Mouse (Mus musculus) olfactory bulb, adult 2 months (tissue): ENCODE results near the gene Pacsin1. TPM values are rescaled to one million over a fixed set of nuclear protein-coding genes. Genes with fewer than 3 reads are reported as not detected.

Experiments
- H3K27ac ChIP-seq: fragments of 200-500 bp; 2 replicates; pipeline ENCODE4 v1.5.1; 2012; ENCODE audit warnings: low read depth, low read length; ENCODE audit not compliant: insufficient read depth
- H3K4me1 ChIP-seq: fragments of 200-500 bp; 2 replicates; pipeline ENCODE4 v1.6.1; 2012; ENCODE audit warnings: low read length; ENCODE audit not compliant: control insufficient read depth, insufficient read depth
- H3K4me3 ChIP-seq: fragments of 200-500 bp; 2 replicates; pipeline ENCODE4 v1.5.1; 2012; ENCODE audit warnings: mild to moderate bottlenecking, low read depth, low read length, moderate library complexity; ENCODE audit not compliant: insufficient read depth
- CTCF ChIP-seq: fragments of 200-500 bp; IDR thresholded peaks from 2 replicates; pipeline ENCODE4 v1.5.1; 2012; ENCODE audit warnings: low read depth, mild to moderate bottlenecking, low read length, moderate library complexity; ENCODE audit not compliant: insufficient read depth
- POLR2A ChIP-seq: fragments of 200-500 bp; IDR thresholded peaks from 2 replicates; pipeline ENCODE4 v1.6.1; 2012; ENCODE audit warnings: mild to moderate bottlenecking, low read depth, low read length, moderate library complexity; ENCODE audit not compliant: insufficient read depth
- WGBS: fragments of 180-500 bp; shearing (Covaris S2); methylation state at CpG from one replicate; pipeline ENCODE4 v1.1.7; 2018; 5-methylcytosine and 5-hydroxymethylcytosine counted together
- polyA plus RNA-seq: library from polyadenylated mRNA; stranded (reverse); fragments of >200 nt; gene quantifications from 2 replicates; pipeline ENCODE4 v1.2.4, GENCODE M21; 2012; ENCODE audit warnings: low replicate concordance; ENCODE audit not compliant: missing spikeins, insufficient read depth, insufficient read length

Pacsin1 gene
- polyA plus RNA-seq, 1 experiment, result not detected

DNA sequence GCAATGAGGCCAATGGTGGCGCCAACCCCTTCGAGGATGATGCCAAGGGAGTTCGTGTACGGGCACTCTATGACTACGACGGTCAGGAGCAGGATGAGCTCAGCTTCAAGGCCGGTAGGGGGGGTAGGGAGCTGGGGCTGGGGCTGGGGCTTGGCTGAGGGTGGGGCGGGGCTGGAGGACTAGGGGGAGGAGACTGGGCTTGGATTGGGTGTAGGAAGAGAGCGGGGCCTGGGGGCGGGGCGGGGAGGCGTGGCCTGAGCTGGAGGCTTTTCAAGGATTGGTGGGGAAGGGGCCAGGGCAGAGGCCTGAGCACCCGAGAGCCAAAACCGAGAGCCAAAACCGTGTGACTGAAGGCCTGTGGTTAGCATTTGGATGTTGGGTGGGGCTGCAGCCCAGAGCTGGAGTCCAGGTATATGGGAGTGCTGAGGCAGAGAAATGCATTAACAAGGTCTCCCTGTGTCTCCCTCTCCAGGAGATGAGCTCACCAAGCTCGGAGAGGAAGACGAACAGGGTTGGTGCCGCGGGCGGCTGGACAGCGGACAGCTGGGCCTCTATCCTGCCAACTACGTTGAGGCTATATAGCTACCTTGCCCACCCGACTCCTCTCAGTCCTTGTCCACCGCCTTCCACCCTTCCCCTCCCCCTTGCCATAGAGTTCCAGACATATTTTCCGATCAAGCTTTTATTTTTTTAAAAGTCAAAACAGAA, 52.8 kb downstream of the Pacsin1 start:
- 0 out of 2 replicates have a peak overlapping the region, but pooled peaks have one; percentile 44 for H3K27ac ChIP-seq
- H3K4me3 ChIP-seq, result no peak overlapping the region
- WGBS, result 13% methylated on average over 25 of the region's 25 CpGs
- peaks cover 48% of the 10 kb centered on the region for H3K4me1 ChIP-seq
- TF ChIP-seq POLR2A (no peak), CTCF (no peak)

GRCm38 (mm10) chr17:27709650-27710049, 54.3 kb downstream of the Pacsin1 start:
- H3K27ac ChIP-seq, result no peak overlapping the region
- peaks cover 60% of the 10 kb centered on the region for H3K4me1 ChIP-seq
- 75% methylated on average over 5 of the region's 5 CpGs for WGBS
- no peak for TF ChIP-seq POLR2A
- no peak for TF ChIP-seq CTCF
- H3K4me3 ChIP-seq, result no peak overlapping the region

DNA sequence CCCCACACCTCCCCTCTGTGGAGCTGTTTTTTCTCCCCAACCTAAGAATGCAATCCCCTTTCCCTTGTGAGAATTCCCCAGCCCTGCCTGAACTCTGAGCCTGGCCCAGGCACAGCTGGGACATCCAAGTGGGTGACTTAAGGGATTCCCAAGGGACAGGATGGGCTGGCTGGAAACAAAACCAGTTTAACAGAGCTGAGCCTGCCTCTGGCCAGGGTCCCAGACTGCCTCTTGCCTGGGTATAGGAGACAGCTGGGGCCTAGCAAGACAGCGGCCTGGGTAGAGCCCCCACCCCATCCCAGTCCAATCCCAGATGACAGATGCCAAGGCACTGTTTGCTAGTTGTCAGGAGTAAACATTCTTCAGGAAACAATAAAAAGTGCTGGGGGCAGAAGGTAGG, 57.5 kb downstream of the Pacsin1 start:
- TF ChIP-seq CTCF, result no peak
- no peak for TF ChIP-seq POLR2A
- H3K4me3 ChIP-seq, result no peak overlapping the region
- peaks cover 72% of the 10 kb centered on the region for H3K4me1 ChIP-seq
- H3K27ac ChIP-seq, result peak overlapping the region; percentile 31
- WGBS, result 40% methylated on average over 1 of the region's 1 CpGs

DNA sequence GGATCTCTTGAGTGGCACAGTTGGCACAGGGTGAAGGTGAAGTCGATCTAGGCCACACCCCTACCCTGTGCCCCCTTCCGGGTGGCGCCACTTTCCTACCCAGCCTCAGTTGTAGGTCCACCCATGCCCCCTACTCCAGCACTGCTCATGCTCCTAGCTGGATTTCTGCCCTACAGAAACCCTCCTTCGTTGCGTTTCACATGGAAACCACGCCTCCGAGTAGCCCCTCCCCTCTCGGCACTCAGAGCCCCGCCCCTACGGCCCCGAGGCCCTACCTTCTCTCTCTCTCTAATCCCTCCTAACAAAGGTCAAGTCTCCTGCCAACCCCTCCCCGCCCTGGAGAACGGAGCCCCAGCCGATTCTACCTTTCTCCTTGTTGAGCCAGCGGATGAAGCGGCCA, 61.5 kb downstream of the Pacsin1 start:
- 14% methylated on average over 16 of the region's 16 CpGs for WGBS
- H3K4me1 ChIP-seq, result peaks cover 43% of the 10 kb centered on the region
- no peak overlapping the region for H3K4me3 ChIP-seq
- H3K27ac ChIP-seq, result no peak overlapping the region
- no peak for TF ChIP-seq POLR2A
- no peak for TF ChIP-seq CTCF

DNA sequence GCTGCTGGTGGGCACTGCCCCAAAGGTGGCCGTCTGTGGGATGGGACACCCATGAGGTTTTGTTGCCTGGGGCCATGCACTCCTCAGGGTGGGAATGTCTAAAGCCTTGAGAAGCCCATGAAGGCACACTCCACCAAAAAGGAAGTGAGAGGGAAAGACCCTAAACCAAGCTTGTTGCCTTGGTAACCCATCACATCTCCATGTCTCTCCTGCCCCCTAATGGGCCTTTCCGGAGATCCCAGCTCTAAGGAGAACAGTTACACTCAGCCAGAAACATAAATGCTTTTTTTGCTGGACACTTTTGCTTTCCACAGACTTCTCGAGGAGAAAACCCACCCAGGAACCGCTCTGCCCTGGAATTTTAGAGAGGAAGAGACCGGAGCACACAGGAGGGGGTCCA, 62.9 kb downstream of the Pacsin1 start:
- peaks cover 34% of the 10 kb centered on the region for H3K4me1 ChIP-seq
- no peak overlapping the region for H3K27ac ChIP-seq
- no peak overlapping the region for H3K4me3 ChIP-seq
- 40% methylated on average over 5 of the region's 5 CpGs for WGBS
- TF ChIP-seq CTCF (no peak), POLR2A (no peak)

DNA sequence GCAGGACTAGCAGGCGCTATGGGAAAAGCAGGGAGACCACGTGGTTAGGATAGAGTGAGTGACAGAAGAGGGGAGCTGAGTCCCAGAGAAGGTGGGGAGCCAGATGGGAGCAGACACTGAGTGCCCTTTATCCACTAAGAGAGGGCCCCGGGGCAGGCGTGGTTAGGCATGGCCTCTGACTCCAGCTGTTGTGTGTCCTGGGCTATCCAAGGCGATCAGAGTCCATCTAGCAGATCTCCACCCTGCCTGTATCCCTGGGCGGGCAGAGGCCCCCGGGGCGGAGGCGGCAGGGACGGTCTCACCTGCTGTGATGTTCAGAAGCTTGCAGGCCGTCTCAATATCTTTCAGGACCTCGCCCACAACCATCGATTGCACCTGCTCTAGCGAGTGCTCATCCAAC, 64.4 kb downstream of the Pacsin1 start:
- no peak overlapping the region for H3K27ac ChIP-seq

GRCm38 (mm10) chr17:27720326-27720725, 65.0 kb downstream of the Pacsin1 start:
- TF ChIP-seq POLR2A, result no peak
- no peak for TF ChIP-seq CTCF
- peaks cover 26% of the 10 kb centered on the region for H3K4me1 ChIP-seq
- no peak overlapping the region for H3K27ac ChIP-seq
- WGBS, result 54% methylated on average over 9 of the region's 9 CpGs
- no peak overlapping the region for H3K4me3 ChIP-seq

More for the DNA sequence above, 64.4 kb downstream of the Pacsin1 start:
- TF ChIP-seq CTCF, result no peak
- H3K4me3 ChIP-seq, result no peak overlapping the region
- peaks cover 23% of the 10 kb centered on the region for H3K4me1 ChIP-seq
- 83% methylated on average over 14 of the region's 14 CpGs for WGBS

- 72% methylated on average over 9 of the region's 9 CpGs for WGBS
- Histone ChIP-seq H3K4me1 (peaks cover 34% of the 10 kb centered on the region), H3K27ac (no peak overlapping the region), H3K4me3 (no peak overlapping the region)
- TF ChIP-seq POLR2A, result no peak
- TF ChIP-seq CTCF, result no peak
Observed at GRCm38 (mm10) chr17:27721125-27721664, 65.9 kb downstream of the Pacsin1 start.

GRCm38 (mm10) chr17:27724327-27724726, 69.0 kb downstream of the Pacsin1 start:
- TF ChIP-seq POLR2A, result no peak
- no peak for TF ChIP-seq CTCF
- H3K27ac ChIP-seq, result no peak overlapping the region
- WGBS, result 81% methylated on average over 3 of the region's 3 CpGs

More at GRCm38 (mm10) chr17:27724327-27724726, 69.0 kb downstream of the Pacsin1 start:
- peaks cover 16% of the 10 kb centered on the region for H3K4me1 ChIP-seq
- no peak overlapping the region for H3K4me3 ChIP-seq
